Mouse (Mus musculus): Measurements from ENCODE around the gene Mul1.

GRCm38 (mm10) chr4:138447387-138447786, 12.9 kb downstream of the Mul1 start:
- peak; percentile 98 for TF ChIP-seq CTCF (IDR thresholded peaks at IDR 0.05; ENCODE audit: low read depth, low read length)
- no peak for TF ChIP-seq POLR2A (IDR thresholded peaks at IDR 0.05; ENCODE audit: extremely low read depth, insufficient read depth, low read length)

Measured in liver, adult 2 months (tissue).